Mouse (Mus musculus) right cerebral cortex, adult 18-20 months (tissue): Measurements from ENCODE around the gene Fam160a1.

Experiments used
- DNase-seq: peaks from one replicate; pipeline ENCODE4 v3.0.0; 2022; ENCODE audit warnings: mixed read lengths

The Fam160a1 gene

GRCm38 (mm10) chr3:85741767-85742166 is 75.3 kb downstream of the Fam160a1 start:
- no peak for DNase-seq

DNA sequence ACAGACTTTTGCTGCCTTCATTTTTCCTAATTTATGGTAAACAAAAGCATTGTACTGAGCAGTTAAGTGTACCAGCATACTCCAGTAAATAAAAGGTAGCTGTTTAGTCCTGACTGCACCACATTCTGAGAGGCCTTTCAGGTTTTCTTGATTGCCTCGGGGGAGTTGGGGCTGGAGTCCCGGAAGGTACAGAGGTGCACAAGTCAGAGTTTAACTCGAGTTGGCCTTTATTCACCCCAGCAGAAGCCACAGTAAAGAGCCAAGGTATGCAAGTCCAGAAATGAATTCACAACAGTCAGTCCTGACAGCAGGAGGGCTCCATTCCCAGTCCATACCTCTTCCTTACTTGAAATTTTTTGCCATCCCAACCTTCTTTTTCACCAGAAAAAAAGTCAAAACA is 78.5 kb downstream of the Fam160a1 start:
- no peak for DNase-seq

DNA sequence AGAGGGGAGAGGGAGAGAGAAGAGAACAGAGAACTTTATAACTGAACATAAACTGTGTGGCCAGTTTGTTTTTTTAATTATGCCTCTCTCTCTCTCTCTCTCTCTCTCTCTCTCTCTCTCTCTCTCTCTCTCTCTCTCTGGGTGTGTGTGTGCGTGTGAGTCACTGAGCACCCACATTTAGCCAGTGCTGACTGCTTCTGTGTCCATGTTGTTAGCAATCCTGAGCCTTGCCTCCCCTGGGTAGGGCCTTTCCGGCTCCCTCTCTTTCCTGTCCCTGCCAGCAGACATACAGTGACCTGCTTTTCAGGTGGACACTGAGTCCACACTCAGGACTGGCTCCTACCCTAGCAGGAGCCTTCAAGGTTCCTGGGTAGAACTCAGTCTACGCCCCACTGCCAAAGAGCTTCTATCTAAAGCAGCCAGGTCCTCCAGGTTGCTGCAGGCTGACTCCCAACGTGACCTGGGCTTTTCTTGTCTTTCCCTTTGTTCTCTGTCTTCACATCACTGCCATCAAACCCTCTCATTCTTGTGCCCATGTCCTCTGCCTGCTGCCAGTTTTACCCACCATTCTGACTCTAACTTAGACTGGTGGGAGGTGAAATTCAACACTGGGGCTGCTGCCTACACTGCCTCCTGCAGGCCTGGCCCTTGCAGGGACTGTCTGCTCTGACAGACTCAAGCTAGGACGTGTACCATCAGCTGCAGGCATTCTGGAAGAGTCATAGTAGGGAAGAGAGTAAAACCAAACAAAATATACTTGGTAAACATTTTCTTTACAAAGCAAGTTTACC is 83.0 kb downstream of the Fam160a1 start:
- DNase-seq: peak; percentile 21

DNA sequence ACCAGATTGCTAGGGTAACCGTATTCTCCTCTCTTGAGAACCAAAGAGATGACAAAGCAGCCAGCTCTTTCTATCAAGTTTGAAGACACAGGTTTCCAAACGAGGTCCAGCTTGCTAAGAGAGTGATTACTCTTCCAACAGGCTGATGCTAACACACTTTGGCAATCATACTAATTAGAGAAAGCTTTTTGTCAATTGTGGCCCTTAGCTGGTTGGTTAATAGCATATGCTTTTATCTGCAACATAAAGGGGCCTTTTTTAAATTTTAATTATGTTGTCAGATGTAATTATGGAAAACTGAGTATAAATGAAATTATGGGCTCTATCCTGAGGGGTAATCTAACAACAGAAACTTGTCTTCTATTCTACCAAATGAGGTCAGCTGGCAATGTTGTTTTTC is 89.9 kb downstream of the Fam160a1 start:
- no peak for DNase-seq

- DNase-seq: no peak
These were observed 91.1 kb downstream of the Fam160a1 start for GRCm38 (mm10) chr3:85725971-85726370.

DNA sequence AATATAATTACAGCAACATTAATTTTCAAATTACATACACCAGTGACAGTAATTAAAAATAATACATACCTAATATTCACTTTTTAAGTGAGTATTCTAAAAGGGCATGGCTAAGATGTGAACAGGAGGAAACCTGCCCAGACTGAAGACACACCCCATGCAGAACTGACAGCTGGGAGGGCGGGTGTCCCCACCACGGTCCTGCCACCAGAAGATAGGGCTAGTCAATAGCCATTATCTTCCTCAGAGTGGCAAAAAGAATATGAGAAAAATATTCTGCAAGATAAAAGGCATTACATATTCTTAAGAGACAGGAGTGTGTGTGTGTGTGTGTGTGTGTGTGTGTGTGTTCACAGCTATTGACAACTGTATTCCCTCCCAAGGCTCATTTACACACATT is 92.0 kb downstream of the Fam160a1 start:
- DNase-seq: no peak

- no peak for DNase-seq
These were observed 94.5 kb downstream of the Fam160a1 start for GRCm38 (mm10) chr3:85722581-85722980.

GRCm38 (mm10) chr3:85715764-85716297 is 101.3 kb downstream of the Fam160a1 start:
- DNase-seq: no peak

DNA sequence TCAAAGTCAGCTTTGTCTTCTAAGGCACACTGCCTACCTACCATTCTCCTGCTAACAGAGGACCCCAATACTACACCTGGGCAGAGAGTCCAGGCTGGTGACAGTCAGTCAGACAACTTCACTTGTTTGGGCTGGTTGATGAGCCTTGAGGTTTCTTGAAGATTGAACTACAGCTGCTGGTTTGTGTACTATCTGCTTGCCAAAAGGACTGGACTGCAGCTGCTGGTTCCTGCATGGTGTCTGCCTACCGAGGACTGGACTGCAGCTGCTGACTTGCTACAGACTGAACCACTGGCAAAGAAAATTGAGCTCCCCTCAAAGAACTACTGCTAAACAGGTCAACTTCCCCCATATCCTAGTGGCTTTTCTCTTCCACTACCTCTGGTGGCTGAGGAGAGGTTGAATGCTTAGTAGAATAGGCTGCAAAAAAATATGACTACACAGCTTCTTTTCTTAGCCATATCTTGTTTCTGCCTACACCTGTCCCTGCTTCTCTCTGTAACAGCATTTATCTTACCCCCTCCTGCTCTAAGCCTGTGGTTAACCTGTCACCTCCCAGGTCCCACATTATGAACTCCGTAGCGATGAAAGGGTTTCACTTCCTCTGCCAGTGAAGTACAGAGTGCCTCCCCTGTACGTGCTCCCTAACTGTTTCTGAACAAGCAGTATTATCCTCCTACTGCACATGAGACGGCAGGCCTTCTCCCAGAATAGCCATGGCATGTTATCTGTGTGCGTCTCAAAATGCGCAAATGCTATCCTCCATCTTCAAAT is 103.0 kb downstream of the Fam160a1 start:
- no peak for DNase-seq

DNA sequence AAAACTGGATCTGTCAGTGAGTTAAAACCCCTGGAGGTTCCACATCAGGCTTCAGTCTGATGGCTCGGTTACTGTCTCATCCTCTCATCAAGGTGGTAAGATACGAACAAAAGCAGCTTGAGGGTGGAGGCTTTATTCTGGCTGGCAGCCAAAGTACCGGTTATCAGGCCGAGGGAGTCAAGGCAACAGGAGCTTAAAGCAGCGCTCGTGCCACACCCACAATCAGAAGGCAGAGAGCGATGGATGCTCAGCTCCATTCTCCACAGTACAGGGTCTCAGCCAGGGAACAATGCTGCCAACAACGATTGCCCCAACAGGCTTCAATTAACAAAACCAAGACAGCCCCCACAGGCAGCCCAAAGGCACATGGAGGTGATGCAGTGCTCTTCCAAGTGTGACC is 106.4 kb downstream of the Fam160a1 start:
- no peak for DNase-seq

GRCm38 (mm10) chr3:85707421-85707820 is 109.7 kb downstream of the Fam160a1 start:
- peak; percentile 18 for DNase-seq

DNA sequence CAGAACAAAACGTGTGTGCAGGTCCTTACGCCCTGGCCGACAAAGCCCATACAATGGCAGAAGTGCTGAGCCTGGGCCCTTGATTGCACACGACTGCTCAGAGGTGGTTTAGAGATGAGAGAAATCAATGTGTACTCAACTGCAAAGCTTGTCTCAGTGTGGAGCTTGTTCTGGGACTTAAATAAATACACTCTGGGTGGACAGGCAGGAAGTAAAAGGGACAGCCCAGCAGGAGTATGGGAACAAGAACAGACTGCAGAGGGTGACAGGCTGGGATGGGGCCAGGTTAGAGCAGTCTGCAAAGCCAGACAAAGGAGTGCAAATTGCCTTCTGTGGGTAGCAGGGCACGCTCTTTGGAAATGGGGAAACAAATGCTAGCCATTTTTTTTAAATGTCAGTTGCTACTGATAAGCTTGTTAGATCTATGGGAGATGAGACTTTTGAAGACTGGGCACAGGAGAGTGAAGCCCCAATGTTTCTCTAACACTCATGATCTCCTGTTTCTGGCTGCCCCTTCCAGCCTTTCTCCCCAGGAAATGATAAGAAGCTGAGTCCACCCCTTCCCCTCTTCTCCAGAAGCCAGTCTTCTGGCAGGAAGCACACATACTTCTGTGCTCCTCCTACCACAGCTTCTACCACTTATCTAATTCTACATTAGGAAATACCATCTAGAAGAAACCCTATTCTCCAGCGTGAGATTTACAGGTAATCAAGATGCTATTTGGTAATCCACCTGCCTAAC is 113.8 kb downstream of the Fam160a1 start:
- no peak for DNase-seq

- DNase-seq: no peak
These were observed 118.6 kb downstream of the Fam160a1 start for GRCm38 (mm10) chr3:85698496-85698895.

DNA sequence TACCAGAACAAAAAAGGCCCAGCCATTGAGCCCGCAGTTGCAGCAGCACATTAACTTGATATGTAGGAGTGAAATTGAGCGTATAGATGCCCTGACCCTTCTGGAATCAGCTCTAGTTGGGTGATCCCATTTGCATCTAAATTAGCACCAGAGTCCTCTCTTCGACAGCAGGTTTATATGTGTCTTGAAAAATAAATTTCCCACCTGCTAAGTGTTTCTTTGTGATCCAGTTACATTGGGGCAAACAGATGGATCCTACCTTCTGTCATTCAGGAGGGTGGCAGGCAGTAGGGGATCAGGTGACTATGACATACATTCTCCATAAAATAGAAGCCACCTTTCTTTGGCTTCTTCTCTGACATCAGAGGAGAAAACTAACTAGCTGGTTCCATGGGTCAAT is 122.0 kb downstream of the Fam160a1 start:
- DNase-seq: no peak

GRCm38 (mm10) chr3:85693013-85693412 is 124.1 kb downstream of the Fam160a1 start:
- no peak for DNase-seq

DNA sequence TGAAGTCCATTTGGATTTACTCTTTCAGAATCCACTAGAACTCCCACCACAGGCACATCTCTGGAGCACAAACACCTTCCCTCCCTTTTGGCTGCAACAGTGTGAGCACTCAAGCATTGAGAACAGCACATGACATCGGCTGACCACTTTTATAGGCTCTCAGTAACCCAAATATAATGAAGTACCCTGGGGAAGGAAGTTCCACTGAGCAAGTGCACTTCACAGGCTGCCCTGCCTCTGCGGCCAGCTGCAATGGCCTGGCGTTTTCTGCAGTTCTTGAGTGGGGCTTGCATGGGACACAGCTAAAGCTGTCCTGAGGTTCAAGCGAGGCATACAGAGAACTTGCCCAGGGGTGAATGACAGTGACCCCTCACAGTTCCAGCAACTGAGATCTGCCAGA is 126.0 kb downstream of the Fam160a1 start:
- no peak for DNase-seq

GRCm38 (mm10) chr3:85688341-85688740 is 128.8 kb downstream of the Fam160a1 start:
- no peak for DNase-seq

DNA sequence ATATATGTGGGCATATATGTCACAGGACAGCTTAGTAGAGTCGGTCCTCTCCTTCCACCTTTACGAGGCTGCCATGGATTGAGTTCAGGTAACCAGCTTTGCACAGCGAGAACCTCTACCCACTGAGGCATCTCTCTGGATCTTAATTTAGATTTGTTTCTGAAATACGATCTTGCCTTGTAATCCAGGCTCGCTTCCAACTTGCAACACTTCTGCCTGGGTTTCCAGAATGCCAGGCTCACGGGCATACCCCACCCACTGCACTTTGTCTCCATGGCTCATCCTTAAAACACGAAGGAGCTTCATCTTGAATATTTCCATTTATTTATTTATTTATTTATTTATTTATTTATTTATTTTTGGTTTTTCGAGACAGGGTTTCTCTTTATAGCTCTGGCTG is 131.8 kb downstream of the Fam160a1 start:
- DNase-seq: no peak

DNA sequence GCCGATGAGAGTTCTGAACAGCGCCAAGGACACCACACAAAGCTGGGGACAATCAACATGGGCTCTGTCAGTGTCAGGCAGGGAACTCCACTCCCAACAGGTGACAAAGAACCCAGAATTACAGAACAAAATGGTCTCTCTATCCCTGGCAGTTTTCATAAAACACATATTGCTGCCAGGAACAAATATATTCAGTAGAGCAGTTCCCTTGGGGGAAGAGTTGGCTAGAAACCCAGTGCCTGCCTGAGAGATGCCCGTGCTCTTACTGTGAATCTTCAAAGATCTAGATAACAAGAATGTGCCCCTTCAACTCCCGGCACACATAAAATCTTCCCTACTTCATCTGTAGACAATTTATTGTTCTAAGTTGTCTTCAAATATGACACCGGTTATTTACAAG is 133.5 kb downstream of the Fam160a1 start:
- no peak for DNase-seq

GRCm38 (mm10) chr3:85681136-85681535 is 136.0 kb downstream of the Fam160a1 start:
- no peak for DNase-seq

DNA sequence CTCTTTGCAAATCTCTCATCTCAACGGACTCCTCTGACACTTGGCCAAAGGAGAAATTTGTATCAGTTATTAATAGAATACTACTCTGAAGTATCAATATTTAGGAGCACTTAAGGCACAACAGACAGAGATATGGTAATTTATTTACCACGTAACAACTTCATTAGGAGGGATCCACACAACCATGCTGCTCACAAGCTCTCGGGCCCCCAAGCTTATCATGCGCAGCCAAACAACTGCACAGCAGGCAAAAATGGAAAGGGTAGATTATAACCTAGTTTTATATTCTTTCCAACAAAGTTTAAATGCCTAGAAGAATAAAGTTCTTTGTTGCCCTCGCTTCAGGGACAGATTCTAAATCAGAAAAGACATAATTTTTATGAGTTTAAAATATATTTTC is 137.1 kb downstream of the Fam160a1 start:
- DNase-seq: no peak

DNA sequence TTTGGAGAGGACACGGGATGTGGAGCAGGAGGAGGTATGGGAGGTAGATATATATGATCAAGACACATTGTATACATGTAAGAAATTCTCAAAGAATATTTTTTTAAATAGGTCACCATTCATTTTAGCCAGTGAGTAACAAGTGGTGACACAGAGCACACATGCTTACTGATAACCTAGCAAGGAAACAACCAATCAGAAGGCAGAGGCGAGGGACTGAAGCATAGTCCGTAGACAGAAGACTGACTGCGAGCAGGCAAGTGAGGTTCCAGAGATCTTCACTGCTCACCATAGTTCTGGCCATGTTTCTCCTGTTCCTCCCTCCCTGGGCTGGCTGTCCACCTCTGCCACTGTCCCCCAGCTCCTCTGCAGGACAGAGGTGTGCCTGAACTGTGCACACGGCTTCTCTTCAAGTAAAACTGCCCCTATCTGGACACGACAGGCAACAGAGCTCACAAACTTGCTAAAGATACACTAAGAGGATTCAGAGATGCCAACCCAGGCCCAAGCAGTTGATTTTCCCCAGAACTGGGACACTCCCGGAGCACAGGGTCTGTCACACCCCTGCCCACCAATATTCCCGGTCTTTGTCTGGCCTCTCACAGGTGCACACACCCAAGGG is 137.7 kb downstream of the Fam160a1 start:
- no peak for DNase-seq

- DNase-seq: no peak
These were observed 139.1 kb downstream of the Fam160a1 start for GRCm38 (mm10) chr3:85677952-85678351.
